Mouse (Mus musculus) heart, adult 11 months (tissue): ENCODE measurements around the gene Elfn1.
A peak's percentile ranks its signal among the peaks of the same experiment; 100 is the strongest.

Source experiments
- DNase-seq: peaks from one replicate; pipeline ENCODE4 v3.0.0; 2022

Gene Elfn1

GRCm38 (mm10) chr5:139912121-139912771 lies 4.5 kb downstream of the Elfn1 start:
- peak; percentile 87 for DNase-seq

- DNase-seq: no peak
These were observed 13.9 kb downstream of the Elfn1 start for GRCm38 (mm10) chr5:139921666-139922065.

- no peak for DNase-seq
These were observed 16.1 kb downstream of the Elfn1 start for GRCm38 (mm10) chr5:139923867-139924266.

DNA sequence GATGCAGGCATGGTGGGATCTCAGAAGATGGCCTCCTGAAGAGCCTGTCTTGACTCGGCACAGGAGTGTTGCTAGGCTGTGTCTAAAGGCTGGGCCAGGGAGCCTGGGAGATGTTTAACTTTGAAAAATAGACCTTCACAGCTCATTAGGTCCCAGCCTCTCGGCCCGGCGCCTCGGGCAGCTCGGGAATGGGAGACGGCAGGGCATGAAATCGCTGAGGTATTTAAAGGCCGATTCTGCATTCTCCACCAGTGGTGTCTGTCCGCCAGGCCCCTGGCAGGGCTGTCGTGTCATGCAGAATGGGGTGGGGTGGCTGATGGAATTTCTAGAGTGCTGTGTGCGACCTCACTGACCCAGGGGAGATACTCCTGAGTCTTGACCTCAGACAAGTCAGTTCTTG lies 22.4 kb downstream of the Elfn1 start:
- no peak for DNase-seq

- no peak for DNase-seq
These were observed 23.2 kb downstream of the Elfn1 start for GRCm38 (mm10) chr5:139930927-139931351.

GRCm38 (mm10) chr5:139931947-139932540 lies 24.3 kb downstream of the Elfn1 start:
- DNase-seq: no peak

DNA sequence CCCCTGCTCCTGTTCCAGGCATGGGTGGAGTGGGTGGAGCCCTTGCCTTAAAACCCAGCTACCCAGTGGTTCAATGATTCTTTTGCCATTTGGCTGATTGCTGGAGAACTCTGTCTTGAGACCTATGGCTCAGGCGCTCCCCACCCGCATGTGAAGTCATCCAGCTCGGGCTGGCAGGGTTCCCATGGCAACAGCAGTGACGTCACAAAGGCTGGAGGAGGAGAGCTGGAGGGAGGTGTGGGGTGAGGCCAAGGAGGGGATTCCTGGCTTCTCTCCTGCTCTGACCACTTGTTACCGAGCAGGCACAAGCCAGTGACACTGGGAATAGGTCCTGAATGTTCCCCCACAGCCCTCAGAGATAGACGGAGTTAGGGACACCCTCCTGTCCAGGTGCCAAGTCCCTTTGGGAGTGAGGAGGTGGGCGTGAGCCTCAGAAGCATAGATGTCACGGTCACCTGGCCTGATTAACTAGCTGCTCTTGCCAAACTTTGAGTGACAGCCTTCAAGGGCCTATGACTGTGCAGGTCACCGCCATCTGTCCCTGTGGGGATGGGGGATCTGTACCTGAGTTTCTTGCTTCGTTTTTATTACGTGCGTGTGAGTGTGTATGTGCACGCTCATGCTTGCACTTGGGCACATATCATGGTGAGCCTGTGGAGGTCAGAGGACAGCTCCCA lies 25.0 kb downstream of the Elfn1 start:
- DNase-seq: no peak

- no peak for DNase-seq
These were observed 25.7 kb downstream of the Elfn1 start for GRCm38 (mm10) chr5:139933476-139933875.

- no peak for DNase-seq
These were observed 28.7 kb downstream of the Elfn1 start for GRCm38 (mm10) chr5:139936431-139936830.

GRCm38 (mm10) chr5:139944697-139945096 lies 37.0 kb downstream of the Elfn1 start:
- DNase-seq: no peak

DNA sequence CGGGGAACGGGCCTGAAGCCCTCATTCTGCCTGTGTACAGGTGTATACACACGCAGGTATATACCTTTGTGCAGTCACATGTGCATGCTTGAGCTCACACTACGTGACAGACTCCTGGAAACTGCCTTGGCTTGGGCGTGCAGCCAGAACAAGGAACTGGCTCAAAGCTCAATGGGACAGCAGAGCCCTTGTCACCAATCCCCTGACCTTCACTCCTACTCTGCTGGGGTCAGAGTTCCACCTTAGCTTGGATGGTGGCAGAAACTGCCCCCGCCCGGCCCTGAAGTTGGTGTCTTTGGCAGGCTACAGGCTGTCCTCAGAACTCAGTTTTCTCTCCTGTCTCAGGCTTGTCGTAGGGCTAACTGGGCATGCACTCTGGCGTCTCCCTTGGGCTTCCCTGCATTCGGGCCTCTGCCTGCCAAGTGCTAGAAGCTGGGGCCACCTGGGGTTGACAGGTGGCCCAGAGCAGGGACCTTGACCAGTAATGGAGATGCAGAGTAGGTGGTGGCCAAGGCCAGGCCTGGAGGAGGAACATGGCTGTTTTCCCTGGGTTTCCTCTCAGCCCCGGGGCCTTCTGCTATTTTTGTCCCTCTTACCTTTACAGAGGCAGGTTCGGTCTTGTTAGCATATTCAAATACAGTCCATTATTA lies 38.1 kb downstream of the Elfn1 start:
- DNase-seq: no peak

DNA sequence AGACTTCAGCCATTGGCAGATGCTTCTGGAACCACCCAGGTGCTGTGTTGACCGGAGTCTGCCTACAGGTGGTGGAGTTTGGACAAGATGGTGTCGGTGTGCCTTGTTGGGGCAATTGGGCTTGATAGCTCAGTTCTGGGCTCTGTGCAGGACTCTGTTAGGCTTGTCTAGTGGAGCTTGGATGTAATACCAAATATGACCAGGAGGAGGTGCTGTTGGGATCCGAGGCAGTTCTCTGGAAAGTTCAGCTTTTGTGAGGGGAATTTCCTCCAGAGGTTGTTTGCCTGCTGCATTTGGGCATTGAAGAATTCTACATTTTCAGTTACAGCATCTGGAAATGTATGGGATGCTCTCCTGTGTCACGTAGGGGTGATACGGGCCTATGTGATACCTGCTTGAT lies 39.7 kb downstream of the Elfn1 start:
- DNase-seq: no peak

DNA sequence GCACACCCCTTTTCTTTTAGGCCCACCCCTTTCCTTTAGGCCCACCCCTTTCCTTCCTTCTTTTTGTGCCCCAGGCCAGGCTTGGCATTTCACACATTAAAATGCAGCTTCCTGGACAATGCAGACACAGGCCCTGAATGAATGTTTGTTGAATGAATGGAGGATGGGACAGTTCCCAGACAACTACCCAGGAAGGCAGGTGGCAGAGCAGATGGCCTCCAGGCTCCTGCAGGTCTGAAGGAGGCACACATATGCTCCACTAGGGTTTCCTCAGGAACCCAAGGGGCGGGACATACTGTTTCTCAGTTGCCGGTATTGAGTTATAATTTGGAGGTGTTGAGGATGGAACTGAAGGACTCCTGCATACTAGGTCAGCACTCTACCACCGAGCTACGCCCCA lies 40.8 kb downstream of the Elfn1 start:
- DNase-seq: no peak

GRCm38 (mm10) chr5:139949363-139949762 lies 41.6 kb downstream of the Elfn1 start:
- DNase-seq: no peak

DNA sequence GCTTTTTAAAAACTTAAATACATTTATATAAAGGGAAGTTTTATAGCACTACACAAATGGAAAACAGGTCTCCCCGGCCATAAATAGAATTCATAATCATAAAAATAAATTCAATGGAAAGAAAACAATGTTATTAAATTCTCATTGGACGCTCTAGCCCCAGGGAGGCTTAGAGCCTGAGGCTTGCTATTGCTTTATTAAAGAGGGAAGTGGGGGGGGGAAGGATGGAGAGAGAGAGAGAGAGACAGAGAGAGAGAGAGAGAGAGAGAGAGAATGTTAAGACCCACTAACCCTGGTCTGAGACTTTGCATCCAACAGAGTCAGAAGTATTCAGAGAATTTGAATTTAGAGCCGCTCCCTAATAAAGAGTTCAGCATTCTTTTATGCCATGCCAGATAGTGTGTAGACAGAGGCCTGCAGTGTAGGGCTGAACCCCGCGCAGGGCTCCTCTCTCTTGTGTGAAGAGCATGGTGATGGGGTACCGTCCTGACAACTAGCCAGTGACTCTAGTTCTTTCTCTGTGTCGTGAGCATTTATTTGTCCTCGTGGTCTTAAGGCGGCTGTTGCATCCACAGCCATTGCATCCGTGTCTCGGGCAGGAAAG lies 42.3 kb downstream of the Elfn1 start:
- no peak for DNase-seq

- no peak for DNase-seq
These were observed 49.1 kb downstream of the Elfn1 start for GRCm38 (mm10) chr5:139956859-139957258.

- no peak for DNase-seq
These were observed 52.0 kb downstream of the Elfn1 start for GRCm38 (mm10) chr5:139959741-139960140.

- peak; percentile 97 for DNase-seq
These were observed 56.6 kb downstream of the Elfn1 start for GRCm38 (mm10) chr5:139964391-139964790.

DNA sequence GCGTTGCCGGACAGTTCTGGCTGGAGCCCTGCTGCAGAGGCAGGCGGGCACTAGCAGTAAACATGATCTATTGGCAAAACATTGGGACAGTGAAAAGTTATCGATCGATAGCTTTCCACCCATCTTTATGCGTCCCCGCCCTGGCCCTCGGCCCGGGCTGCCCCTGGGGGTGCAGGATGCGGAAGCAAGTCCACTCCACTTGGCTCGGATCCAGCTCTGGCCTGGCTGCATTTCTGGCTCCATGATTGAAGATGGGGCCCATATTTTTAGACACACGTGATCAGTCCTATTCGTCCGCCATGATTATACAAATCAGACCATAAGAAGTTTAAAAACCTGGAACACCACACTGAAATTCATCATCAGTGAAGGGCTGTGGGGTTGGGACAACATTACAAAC lies 57.9 kb downstream of the Elfn1 start:
- DNase-seq: no peak

- no peak for DNase-seq
These were observed 61.6 kb downstream of the Elfn1 start for GRCm38 (mm10) chr5:139969151-139969948.

DNA sequence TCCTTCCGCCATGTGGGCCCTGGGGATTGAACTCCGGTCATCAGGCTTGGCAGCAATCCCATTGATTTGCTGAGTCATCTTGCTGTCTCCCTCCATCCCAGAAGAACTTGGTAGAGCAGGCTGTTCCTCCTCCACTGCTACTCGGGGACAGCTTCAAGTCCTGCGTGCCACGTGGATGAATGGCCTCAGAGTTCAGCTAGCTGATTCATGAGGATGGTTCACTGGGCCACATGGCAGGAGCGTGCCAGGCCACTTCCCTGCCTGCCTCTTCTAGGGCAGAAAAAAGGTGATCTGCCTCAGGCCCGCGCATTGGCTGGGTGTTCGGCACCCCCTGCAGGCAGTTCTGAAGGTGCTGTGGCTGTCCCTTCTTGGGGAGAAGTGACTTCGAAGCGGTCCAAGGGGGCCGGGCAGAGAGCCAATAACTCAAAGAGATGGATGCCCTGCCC lies 62.5 kb downstream of the Elfn1 start:
- peak; percentile 95 for DNase-seq

DNA sequence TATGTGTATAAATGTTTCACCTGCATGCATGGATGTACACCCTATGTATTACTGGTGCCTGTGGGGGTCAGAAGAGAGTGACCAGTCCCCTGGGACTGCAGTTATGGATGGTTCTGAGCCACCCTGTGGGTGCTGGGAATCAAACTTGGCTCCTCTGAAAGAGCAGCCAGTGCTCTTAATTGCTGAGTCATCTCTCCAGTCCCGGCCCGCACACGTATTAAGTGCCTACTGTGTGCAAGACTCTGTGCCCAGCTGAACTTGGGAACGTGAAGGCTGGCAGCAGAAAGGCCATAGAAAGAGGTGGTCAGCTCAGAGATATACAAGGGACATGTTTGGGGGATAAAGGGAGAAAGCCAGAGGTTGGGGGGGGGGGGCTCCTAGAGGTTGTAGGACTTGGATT lies 68.8 kb downstream of the Elfn1 start:
- DNase-seq: no peak
